Mouse (Mus musculus): ENCODE measurements around the gene Thsd7a.

Thsd7a gene

GRCm38 (mm10) chr6:12500888-12501287 lies 248.3 kb downstream of the Thsd7a start:
- DNase-seq, result no peak

- DNase-seq, result no peak
Measured at GRCm38 (mm10) chr6:12499866-12500265, 249.3 kb downstream of the Thsd7a start.

- DNase-seq, result no peak
Measured at GRCm38 (mm10) chr6:12493571-12493970, 255.6 kb downstream of the Thsd7a start.

GRCm38 (mm10) chr6:12488882-12489281 lies 260.3 kb downstream of the Thsd7a start:
- DNase-seq, result no peak

- no peak for DNase-seq
Measured at GRCm38 (mm10) chr6:12481527-12482163, 267.6 kb downstream of the Thsd7a start.

GRCm38 (mm10) chr6:12478359-12478758 lies 270.9 kb downstream of the Thsd7a start:
- DNase-seq, result no peak

- peak; percentile 7 for DNase-seq
Measured at GRCm38 (mm10) chr6:12470935-12471334, 278.3 kb downstream of the Thsd7a start.

- DNase-seq, result no peak
Measured at GRCm38 (mm10) chr6:12467339-12468124, 281.7 kb downstream of the Thsd7a start.

- DNase-seq, result no peak
Measured at GRCm38 (mm10) chr6:12458841-12459240, 290.4 kb downstream of the Thsd7a start.

- DNase-seq, result no peak
Measured at GRCm38 (mm10) chr6:12457451-12457850, 291.8 kb downstream of the Thsd7a start.

GRCm38 (mm10) chr6:12454876-12455485 lies 294.2 kb downstream of the Thsd7a start:
- no peak for DNase-seq

GRCm38 (mm10) chr6:12454132-12454531 lies 295.1 kb downstream of the Thsd7a start:
- no peak for DNase-seq

- peak; percentile 39 for DNase-seq
Measured at GRCm38 (mm10) chr6:12448851-12449250, 300.4 kb downstream of the Thsd7a start.

GRCm38 (mm10) chr6:12445486-12445885 lies 303.7 kb downstream of the Thsd7a start:
- DNase-seq, result no peak

- no peak for DNase-seq
Measured at GRCm38 (mm10) chr6:12439561-12439960, 309.6 kb downstream of the Thsd7a start.

- DNase-seq, result peak; percentile 11
Measured at GRCm38 (mm10) chr6:12419070-12419469, 330.1 kb downstream of the Thsd7a start.

- DNase-seq, result no peak
Measured at GRCm38 (mm10) chr6:12416976-12417375, 332.2 kb downstream of the Thsd7a start.

GRCm38 (mm10) chr6:12404441-12404840 lies 344.8 kb downstream of the Thsd7a start:
- DNase-seq, result no peak

GRCm38 (mm10) chr6:12402996-12403395 lies 346.2 kb downstream of the Thsd7a start:
- DNase-seq, result no peak

GRCm38 (mm10) chr6:12397776-12398522 lies 351.3 kb downstream of the Thsd7a start:
- DNase-seq, result no peak

- DNase-seq, result no peak
Measured at GRCm38 (mm10) chr6:12393574-12394380, 355.4 kb downstream of the Thsd7a start.

GRCm38 (mm10) chr6:12386731-12387130 lies 362.5 kb downstream of the Thsd7a start:
- no peak for DNase-seq
